Mouse (Mus musculus) midbrain, embryonic 12.5 days (tissue): ENCODE measurements at regions not wholly inside any gene's neighbourhood (a gene's known extent, or its start where the extent isn't known, plus 50 kb on each side); places are given as distances from the start of the nearest gene placed in this dataset.

Source experiments
- ATAC-seq: fragments of 200-750 bp; cut with Nextera tagmentation; 2 replicates; pipeline ENCODE4 v1.8.0; 2017; ENCODE audit warnings: low read depth, moderate TSS enrichment, moderate library complexity; ENCODE audit not compliant: low FRiP score
- H3K27ac ChIP-seq: fragments of 300-500 bp; sonication (generic); replicated peaks from 2 replicates; pipeline ENCODE4 v1.5.1; 2016; ENCODE audit warnings: mild to moderate bottlenecking
- H3K27me3 ChIP-seq: fragments of 300-500 bp; sonication (generic); 2 replicates; pipeline ENCODE4 v1.6.1; 2016; ENCODE audit warnings: mild to moderate bottlenecking
- H3K36me3 ChIP-seq: fragments of 300-500 bp; sonication (generic); 2 replicates; pipeline ENCODE4 v1.6.1; 2016
- H3K4me1 ChIP-seq: fragments of 300-500 bp; sonication (generic); 2 replicates; pipeline ENCODE4 v1.6.1; 2016
- H3K4me2 ChIP-seq: fragments of 300-500 bp; sonication (generic); replicated peaks from 2 replicates; pipeline ENCODE4 v1.6.1; 2016; ENCODE audit warnings: mild to moderate bottlenecking, moderate library complexity
- H3K4me3 ChIP-seq: fragments of 300-500 bp; sonication (generic); 2 replicates; pipeline ENCODE4 v1.5.1; 2016; ENCODE audit warnings: mild to moderate bottlenecking
- H3K9ac ChIP-seq: fragments of 300-500 bp; sonication (generic); replicated peaks from 2 replicates; pipeline ENCODE4 v1.6.1; 2016; ENCODE audit warnings: mild to moderate bottlenecking, moderate library complexity
- H3K9me3 ChIP-seq: fragments of 300-500 bp; sonication (generic); 2 replicates; pipeline ENCODE4 v1.6.1; 2016; ENCODE audit warnings: mild to moderate bottlenecking
- WGBS: fragments of 180-500 bp; shearing (Covaris S2); methylation state at CpG from one replicate; pipeline ENCODE4 v1.1.7; 2016; 5-methylcytosine and 5-hydroxymethylcytosine counted together

- H3K9ac ChIP-seq: no peak overlapping the region
- ATAC-seq: 0 out of 2 replicates have a peak, but pooled peaks have one; percentile 56
- peaks cover 6% of the 10 kb centered on the region; the same call in 1 of the 2 replicates for H3K4me1 ChIP-seq
- H3K27ac ChIP-seq: no peak overlapping the region
- H3K36me3 ChIP-seq: no peaks in the 10 kb centered on the region
- 16% methylated on average over 5 of the region's 5 CpGs for WGBS
- H3K4me3 ChIP-seq: no peak overlapping the region
- 0 out of 2 replicates have a peak, but pooled peaks cover 8% of the 10 kb centered on the region for H3K9me3 ChIP-seq
- H3K4me2 ChIP-seq: no peak overlapping the region
- H3K27me3 ChIP-seq: 0 out of 2 replicates have a peak, but pooled peaks cover 2% of the 10 kb centered on the region
These were observed 50.3 kb upstream of the Arl4c start for GRCm38 (mm10) chr1:88752332-88752731.

GRCm38 (mm10) chr1:88756658-88757057 is 54.6 kb upstream of the Arl4c start:
- Histone ChIP-seq H3K27ac (0 out of 2 replicates have a peak overlapping the region, but pooled peaks have one; percentile 8), H3K36me3 (no peaks in the 10 kb centered on the region), H3K4me2 (no peak overlapping the region), H3K9ac (no peak overlapping the region), H3K4me3 (no peak overlapping the region), H3K9me3 (0 out of 2 replicates have a peak, but pooled peaks cover 8% of the 10 kb centered on the region), H3K27me3 (no peaks in the 10 kb centered on the region), H3K4me1 (peaks cover 15% of the 10 kb centered on the region)
- WGBS: 79% methylated on average over 7 of the region's 7 CpGs
- no peak for ATAC-seq

DNA sequence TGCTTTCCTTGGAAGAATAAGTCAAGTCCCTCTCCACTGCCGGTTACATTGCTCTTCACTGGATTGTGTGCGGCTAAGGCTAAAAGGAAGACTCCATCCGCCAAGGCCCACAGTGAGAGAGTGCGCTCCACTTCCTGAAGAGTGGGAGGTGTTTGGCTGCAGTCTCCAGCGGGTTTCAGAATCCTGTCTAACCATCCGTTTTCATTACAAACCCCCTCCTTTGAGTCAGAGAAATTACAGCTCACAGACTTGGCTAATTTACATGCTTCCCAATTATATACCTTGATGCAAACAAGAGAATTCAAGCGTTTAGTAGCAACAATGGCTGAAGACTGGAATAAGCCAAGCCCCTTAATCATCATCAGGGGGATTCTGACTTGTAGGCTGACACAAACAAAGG is 55.1 kb upstream of the Arl4c start:
- H3K36me3 ChIP-seq: no peaks in the 10 kb centered on the region
- H3K4me2 ChIP-seq: no peak overlapping the region
- no peaks in the 10 kb centered on the region for H3K27me3 ChIP-seq
- no peak for ATAC-seq
- H3K9me3 ChIP-seq: 0 out of 2 replicates have a peak, but pooled peaks cover 8% of the 10 kb centered on the region
- WGBS: 49% methylated on average over 7 of the region's 7 CpGs
- peaks cover 12% of the 10 kb centered on the region for H3K4me1 ChIP-seq
- H3K9ac ChIP-seq: no peak overlapping the region
- H3K27ac ChIP-seq: peak overlapping the region; percentile 8; the same call in 1 of the 2 replicates
- H3K4me3 ChIP-seq: no peak overlapping the region

- Histone ChIP-seq H3K4me2 (no peak overlapping the region), H3K27me3 (no peaks in the 10 kb centered on the region), H3K4me1 (peaks cover 9% of the 10 kb centered on the region), H3K36me3 (no peaks in the 10 kb centered on the region), H3K4me3 (no peak overlapping the region), H3K9ac (no peak overlapping the region), H3K27ac (peak overlapping the region; percentile 8; the same call in 1 of the 2 replicates), H3K9me3 (0 out of 2 replicates have a peak, but pooled peaks cover 8% of the 10 kb centered on the region)
- no peak for ATAC-seq
- 11% methylated on average over 3 of the region's 3 CpGs for WGBS
These were observed 55.7 kb upstream of the Arl4c start for GRCm38 (mm10) chr1:88757746-88758145.

- Histone ChIP-seq H3K27ac (no peak overlapping the region), H3K27me3 (no peaks in the 10 kb centered on the region), H3K9ac (no peak overlapping the region), H3K4me1 (peaks cover 9% of the 10 kb centered on the region), H3K4me2 (no peak overlapping the region), H3K9me3 (no peaks in the 10 kb centered on the region), H3K4me3 (no peak overlapping the region), H3K36me3 (no peaks in the 10 kb centered on the region)
- WGBS: 65% methylated on average over 11 of the region's 11 CpGs
- no peak for ATAC-seq
These were observed 58.6 kb upstream of the Arl4c start for GRCm38 (mm10) chr1:88760643-88761042.

DNA sequence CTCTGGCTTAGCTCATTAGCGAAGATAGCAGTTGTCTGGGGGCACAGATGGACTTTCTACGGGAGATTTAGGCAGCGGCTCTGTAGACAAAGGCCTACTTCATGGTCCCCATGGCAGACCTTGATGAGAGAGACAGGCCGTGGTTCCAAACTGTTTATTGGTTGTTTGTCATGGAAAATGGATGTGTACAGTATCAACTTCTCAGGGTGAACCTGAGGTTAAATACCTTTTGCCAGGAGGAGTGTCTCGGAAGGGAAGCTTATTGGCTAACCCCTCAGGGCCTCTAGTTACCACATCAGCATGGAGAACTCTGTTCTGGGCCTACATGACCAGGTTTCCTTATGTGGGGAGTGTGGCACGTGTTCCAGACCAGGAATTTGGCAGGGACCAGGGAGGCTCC is 59.1 kb upstream of the Arl4c start:
- no peak overlapping the region for H3K4me3 ChIP-seq
- WGBS: 83% methylated on average over 6 of the region's 6 CpGs
- no peak overlapping the region for H3K27ac ChIP-seq
- no peaks in the 10 kb centered on the region for H3K36me3 ChIP-seq
- H3K9me3 ChIP-seq: no peaks in the 10 kb centered on the region
- ATAC-seq: no peak
- no peaks in the 10 kb centered on the region for H3K27me3 ChIP-seq
- H3K4me2 ChIP-seq: no peak overlapping the region
- H3K4me1 ChIP-seq: peaks cover 9% of the 10 kb centered on the region
- H3K9ac ChIP-seq: no peak overlapping the region

GRCm38 (mm10) chr1:88763725-88764364 is 61.8 kb upstream of the Arl4c start:
- ATAC-seq: no peak
- 58% methylated on average over 6 of the region's 6 CpGs for WGBS
- H3K27me3 ChIP-seq: no peaks in the 10 kb centered on the region
- H3K4me2 ChIP-seq: no peak overlapping the region
- no peak overlapping the region for H3K27ac ChIP-seq
- H3K9me3 ChIP-seq: 0 out of 2 replicates have a peak, but pooled peaks cover under 1% of the 10 kb centered on the region
- H3K4me1 ChIP-seq: no peaks in the 10 kb centered on the region
- H3K4me3 ChIP-seq: no peak overlapping the region
- no peaks in the 10 kb centered on the region for H3K36me3 ChIP-seq
- H3K9ac ChIP-seq: no peak overlapping the region

- WGBS: 93% methylated on average over 1 of the region's 1 CpGs
- ATAC-seq: no peak
These were observed 62.5 kb upstream of the Arl4c start for GRCm38 (mm10) chr1:88764478-88764877.

DNA sequence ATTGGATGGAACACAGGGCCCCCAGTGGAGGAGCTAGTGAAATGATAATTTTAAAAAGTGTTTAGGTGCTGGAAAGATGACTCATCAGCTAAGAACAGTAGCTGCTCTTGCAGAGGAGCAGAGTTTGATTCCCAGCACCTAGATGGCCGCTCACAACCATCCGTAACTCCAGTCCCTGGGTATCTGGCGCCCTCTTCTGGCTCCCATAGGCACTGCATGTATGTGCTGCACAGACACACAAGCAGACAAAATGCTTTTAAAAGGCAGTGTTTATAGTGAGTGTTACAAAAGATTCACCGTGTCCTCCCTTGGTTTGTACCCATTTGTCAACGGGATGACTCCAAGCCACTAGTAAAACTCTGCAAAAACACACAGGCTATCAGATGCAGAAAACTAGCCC is 75.0 kb upstream of the Arl4c start:
- Histone ChIP-seq H3K4me2 (no peak overlapping the region), H3K27ac (no peak overlapping the region), H3K27me3 (no peaks in the 10 kb centered on the region), H3K4me1 (0 out of 2 replicates have a peak, but pooled peaks cover 3% of the 10 kb centered on the region), H3K9ac (no peak overlapping the region), H3K36me3 (no peaks in the 10 kb centered on the region), H3K4me3 (no peak overlapping the region), H3K9me3 (no peaks in the 10 kb centered on the region)
- WGBS: 94% methylated on average over 5 of the region's 5 CpGs
- no peak for ATAC-seq

More at GRCm38 (mm10) chr1:88764478-88764877, 62.5 kb upstream of the Arl4c start:
- Histone ChIP-seq H3K27me3 (no peaks in the 10 kb centered on the region), H3K9ac (no peak overlapping the region), H3K9me3 (0 out of 2 replicates have a peak, but pooled peaks cover 3% of the 10 kb centered on the region), H3K4me1 (no peaks in the 10 kb centered on the region), H3K27ac (no peak overlapping the region), H3K4me2 (no peak overlapping the region), H3K4me3 (no peak overlapping the region), H3K36me3 (no peaks in the 10 kb centered on the region)

DNA sequence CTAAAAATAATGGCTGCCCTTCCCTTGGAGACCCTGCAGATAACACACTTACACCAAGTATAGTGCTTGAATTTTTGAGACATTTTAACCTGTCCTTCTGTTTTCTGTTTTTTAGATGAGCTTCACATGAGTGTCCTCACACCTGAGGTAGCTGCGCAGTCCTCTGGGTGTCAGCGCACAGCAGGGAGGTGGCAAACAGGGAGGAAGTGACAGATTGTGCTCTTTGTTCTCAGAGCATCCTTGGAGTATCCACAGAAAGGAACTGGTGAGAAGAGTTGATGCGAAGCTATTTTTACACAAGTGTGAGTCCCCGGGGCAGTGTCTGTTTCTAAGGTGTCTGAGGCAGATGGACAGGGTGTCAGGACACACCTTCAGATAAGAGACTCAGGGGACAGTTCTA is 78.2 kb upstream of the Arl4c start:
- no peaks in the 10 kb centered on the region for H3K36me3 ChIP-seq
- H3K9ac ChIP-seq: no peak overlapping the region
- no peaks in the 10 kb centered on the region for H3K4me1 ChIP-seq
- no peak overlapping the region for H3K4me2 ChIP-seq
- no peak overlapping the region for H3K4me3 ChIP-seq
- 87% methylated on average over 4 of the region's 4 CpGs for WGBS
- H3K27ac ChIP-seq: no peak overlapping the region
- no peaks in the 10 kb centered on the region for H3K9me3 ChIP-seq
- no peaks in the 10 kb centered on the region for H3K27me3 ChIP-seq
- no peak for ATAC-seq

GRCm38 (mm10) chr1:88783083-88783482 is 81.1 kb upstream of the Arl4c start:
- Histone ChIP-seq H3K9ac (no peak overlapping the region), H3K27ac (no peak overlapping the region), H3K9me3 (peaks cover 6% of the 10 kb centered on the region), H3K27me3 (peaks cover 4% of the 10 kb centered on the region; the same call in 1 of the 2 replicates), H3K4me3 (no peak overlapping the region), H3K4me1 (no peaks in the 10 kb centered on the region), H3K36me3 (no peaks in the 10 kb centered on the region), H3K4me2 (no peak overlapping the region)
- no peak for ATAC-seq
- WGBS: 86% methylated on average over 4 of the region's 4 CpGs

GRCm38 (mm10) chr1:88784866-88785620 is 83.0 kb upstream of the Arl4c start:
- no peak overlapping the region for H3K4me3 ChIP-seq
- H3K27me3 ChIP-seq: peaks cover 4% of the 10 kb centered on the region; the same call in 1 of the 2 replicates
- H3K36me3 ChIP-seq: no peaks in the 10 kb centered on the region
- ATAC-seq: no peak
- WGBS: 82% methylated on average over 5 of the region's 5 CpGs
- no peak overlapping the region for H3K27ac ChIP-seq
- no peak overlapping the region for H3K4me2 ChIP-seq
- peaks cover 6% of the 10 kb centered on the region for H3K9me3 ChIP-seq
- no peaks in the 10 kb centered on the region for H3K4me1 ChIP-seq
- H3K9ac ChIP-seq: no peak overlapping the region
